Mouse (Mus musculus) heart, embryonic 14.5 days (tissue): Measurements from ENCODE around the gene Nol3. TPM values are rescaled to one million over a fixed set of nuclear protein-coding genes. Genes with fewer than 3 reads are reported as not detected.

Source experiments
- ATAC-seq: fragments of 200-750 bp; cut with Nextera tagmentation; 2 replicates; pipeline ENCODE4 v1.8.0; 2017; ENCODE audit warnings: low read depth, moderate TSS enrichment; ENCODE audit not compliant: insufficient number of reproducible peaks, insufficient read depth, low FRiP score
- H3K27ac ChIP-seq, 2 experiments: fragments of 200-500 bp in 1 of 2; fragments of 300-500 bp in 1 of 2; sonication (generic) in 1 of 2; replicated peaks in 1 of 2; 2 replicates each; pipeline ENCODE4 v1.5.1; 2012 to 2014; ENCODE audit warnings: low read depth in 2 of 2, low read length in 2 of 2, control low read depth in 1 of 2, mild to moderate bottlenecking in 1 of 2, mixed read lengths in 1 of 2; ENCODE audit not compliant: control insufficient read depth in 1 of 2, insufficient read depth in 1 of 2
- H3K27me3 ChIP-seq: fragments of 300-500 bp; sonication (generic); 2 replicates; pipeline ENCODE4 v1.6.1; 2014; ENCODE audit warnings: mild to moderate bottlenecking, low read length, control low read depth; ENCODE audit not compliant: control insufficient read depth, insufficient read depth
- H3K36me3 ChIP-seq: fragments of 300-500 bp; sonication (generic); 2 replicates; pipeline ENCODE4 v1.6.1; 2014; ENCODE audit warnings: mild to moderate bottlenecking, control low read depth, low read length, mixed read lengths; ENCODE audit not compliant: control insufficient read depth, insufficient read depth
- H3K4me1 ChIP-seq, 2 experiments: fragments of 200-500 bp in 1 of 2; fragments of 300-500 bp in 1 of 2; sonication (generic) in 1 of 2; 2 replicates each; pipeline ENCODE4 v1.6.1; 2012 to 2014; ENCODE audit warnings: low read length in 2 of 2, control low read depth in 1 of 2, mixed read lengths in 1 of 2; ENCODE audit not compliant: control insufficient read depth in 2 of 2, insufficient read depth in 2 of 2
- H3K4me2 ChIP-seq: fragments of 300-500 bp; sonication (generic); 2 replicates; pipeline ENCODE4 v1.6.1; 2014; ENCODE audit warnings: mild to moderate bottlenecking, low read length
- H3K4me3 ChIP-seq, 2 experiments: fragments of 200-500 bp in 1 of 2; fragments of 300-500 bp in 1 of 2; sonication (generic) in 1 of 2; 2 replicates each; pipeline ENCODE4 v1.5.1; 2012 to 2014; ENCODE audit warnings: low read length in 2 of 2, mild to moderate bottlenecking in 2 of 2, control low read depth in 1 of 2, low read depth in 1 of 2, moderate library complexity in 1 of 2; ENCODE audit not compliant: control insufficient read depth in 1 of 2, insufficient read depth in 1 of 2
- H3K9ac ChIP-seq: fragments of 300-500 bp; sonication (generic); 2 replicates; pipeline ENCODE4 v1.6.1; 2014; ENCODE audit warnings: mild to moderate bottlenecking, low read length
- H3K9me3 ChIP-seq: fragments of 300-500 bp; sonication (generic); 2 replicates; pipeline ENCODE4 v1.6.1; 2016; ENCODE audit warnings: low read length, control low read depth; ENCODE audit not compliant: control insufficient read depth
- WGBS: fragments of 180-500 bp; shearing (Covaris S2); extraction: QIAGEN DNeasy Blood & Tissue Kit; methylation state at CpG from one replicate; pipeline ENCODE4 v1.1.7; 2014; 5-methylcytosine and 5-hydroxymethylcytosine counted together
- polyA plus RNA-seq: library from polyadenylated mRNA; unstranded; fragments of >200 nt; fragmentation: Nextera tagmentation; extraction: Ambion mirVana; gene quantifications from 2 replicates; pipeline ENCODE4 v1.2.1, GENCODE M21; 2014

Gene Nol3
- polyA plus RNA-seq, 1 experiment from 2014 or later: 3.4 TPM

DNA sequence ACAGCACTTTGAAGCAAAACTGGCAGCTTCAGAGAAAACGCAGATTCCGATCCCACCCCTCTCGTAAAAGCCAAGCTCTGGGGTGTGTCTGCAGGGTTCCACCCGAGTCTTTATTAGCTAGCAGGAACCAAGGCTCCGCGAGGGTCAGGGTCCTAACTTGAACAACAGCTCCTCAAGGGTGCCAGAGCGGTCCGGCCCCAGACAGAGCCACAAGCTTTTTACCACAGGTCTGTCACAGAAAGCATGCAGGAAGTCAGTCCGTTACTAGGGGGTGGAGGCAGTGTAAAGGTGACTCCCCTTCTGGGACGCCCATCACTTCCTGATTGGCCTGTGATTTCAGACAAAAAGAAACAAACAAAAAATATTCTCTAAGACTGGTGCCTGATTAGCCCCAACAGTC, 10.8 kb upstream of the Nol3 start:
- Histone ChIP-seq H3K27me3 (peaks cover 46% of the 10 kb centered on the region), H3K4me2 (peak overlapping the region; percentile 95)
- 12% methylated on average over 10 of the region's 10 CpGs for WGBS

DNA sequence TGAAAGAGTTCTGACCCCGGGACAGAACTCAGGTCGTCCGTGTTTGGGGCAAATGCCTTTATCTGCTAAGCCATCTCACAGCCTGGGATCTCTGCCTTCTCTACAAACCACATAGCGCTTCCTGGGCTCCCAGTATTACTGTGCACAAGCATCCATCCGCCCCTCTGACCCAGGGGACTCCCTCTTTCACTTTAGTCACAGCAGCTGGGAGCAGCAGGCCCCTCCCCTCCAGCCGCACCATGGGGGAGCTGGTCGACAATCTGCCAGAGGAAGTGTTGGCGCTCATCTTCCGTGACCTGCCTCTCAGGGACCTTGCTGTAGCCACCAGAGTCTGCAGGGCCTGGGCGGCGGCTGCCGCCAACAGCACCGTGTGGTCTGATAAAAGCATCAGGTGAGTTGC, 9.2 kb upstream of the Nol3 start:
- no peaks in the 10 kb centered on the region for H3K36me3 ChIP-seq
- 44% methylated on average over 13 of the region's 13 CpGs for WGBS
- no peaks in the 10 kb centered on the region for H3K9me3 ChIP-seq
- H3K9ac ChIP-seq: no peak overlapping the region
- no peak overlapping the region for H3K4me3 ChIP-seq
- H3K27ac ChIP-seq: no peak overlapping the region
- peaks cover 13 to 33% of the 10 kb centered on the region in 2 experiments; a peak in 3 of 4 replicates for H3K4me1 ChIP-seq
- no peak overlapping the region for H3K4me2 ChIP-seq
- no peak for ATAC-seq
- H3K27me3 ChIP-seq: peaks cover 56% of the 10 kb centered on the region

More for the DNA sequence above, 10.8 kb upstream of the Nol3 start:
- ATAC-seq: no peak
- Histone ChIP-seq H3K36me3 (no peaks in the 10 kb centered on the region), H3K4me3 (peak overlapping the region; percentile 59 to 76), H3K9me3 (0 out of 2 replicates have a peak, but pooled peaks cover 3% of the 10 kb centered on the region), H3K4me1 (peaks cover 13 to 30% of the 10 kb centered on the region in 2 experiments; a peak in 3 of 4 replicates), H3K27ac (no peak overlapping the region), H3K9ac (peak overlapping the region; percentile 80)

DNA sequence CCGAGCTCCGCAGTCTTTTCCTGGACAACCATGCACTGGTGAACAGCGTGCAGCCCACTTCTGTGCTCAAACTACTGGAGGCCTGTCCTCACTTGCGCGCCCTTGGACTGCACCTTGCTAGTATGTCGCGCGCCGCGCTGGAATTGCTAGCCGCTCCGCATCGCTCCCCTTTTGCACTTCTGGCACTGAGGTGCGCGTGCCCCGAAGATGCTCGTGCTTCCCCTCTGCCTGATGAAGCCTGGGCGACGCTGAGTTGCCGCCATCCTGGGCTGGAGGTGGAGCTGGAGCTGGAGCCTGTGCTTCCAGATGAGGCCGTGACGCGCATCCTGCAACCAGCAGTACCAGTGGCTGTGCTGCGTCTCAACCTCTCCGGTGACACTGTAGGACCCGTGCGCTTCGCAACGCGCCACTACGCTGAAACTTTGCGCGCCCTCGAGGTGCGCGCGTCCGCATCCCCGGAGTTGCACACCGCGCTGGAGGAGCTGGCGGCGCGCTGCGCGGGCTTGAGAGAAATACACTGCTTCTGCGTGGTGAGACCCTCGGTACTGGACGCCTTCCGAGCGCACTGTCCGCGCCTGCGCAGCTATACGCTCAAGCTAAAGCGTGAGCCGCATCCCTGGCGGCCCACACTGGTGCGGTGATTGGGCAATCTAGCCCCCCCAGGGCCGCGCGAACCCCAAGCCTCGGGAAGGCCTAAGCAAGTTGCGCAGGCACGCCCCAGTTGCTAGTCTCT, 7.4 kb upstream of the Nol3 start:
- peak overlapping the region; percentile 97 for H3K4me2 ChIP-seq
- no peak overlapping the region for H3K27ac ChIP-seq
- peak overlapping the region; percentile 44 to 54 for H3K4me3 ChIP-seq
- WGBS: under 1% methylated on average over 65 of the region's 65 CpGs
- H3K36me3 ChIP-seq: no peaks in the 10 kb centered on the region
- ATAC-seq: peak; percentile 29
- peak overlapping the region; percentile 69 for H3K9ac ChIP-seq
- H3K9me3 ChIP-seq: no peaks in the 10 kb centered on the region
- H3K27me3 ChIP-seq: peaks cover 73% of the 10 kb centered on the region
- peaks cover 13 to 33% of the 10 kb centered on the region in 2 experiments; a peak in 3 of 4 replicates for H3K4me1 ChIP-seq

DNA sequence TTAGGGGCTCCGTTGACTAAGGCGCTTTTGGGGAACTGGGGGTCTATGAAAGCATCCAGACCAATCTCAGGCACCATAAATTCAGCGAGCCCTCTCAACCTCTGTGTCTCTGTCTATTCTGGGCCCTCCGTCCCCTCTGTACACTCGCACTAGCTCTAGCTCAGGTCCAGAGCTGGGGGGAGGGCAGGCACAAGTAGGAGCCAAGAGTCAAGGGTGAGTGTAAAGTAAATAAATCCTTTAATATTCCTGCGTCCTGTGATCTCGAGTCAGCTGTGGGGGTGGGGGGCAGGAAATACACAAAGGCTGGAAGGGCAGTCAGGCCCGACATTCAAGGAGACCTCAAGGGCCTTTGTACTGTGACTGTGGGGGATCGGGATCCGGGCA, 6.9 kb upstream of the Nol3 start:
- Histone ChIP-seq H3K4me3 (peak overlapping the region; percentile 44 to 54), H3K9me3 (no peaks in the 10 kb centered on the region), H3K9ac (peak overlapping the region; percentile 69), H3K27me3 (peaks cover 79% of the 10 kb centered on the region), H3K36me3 (no peaks in the 10 kb centered on the region), H3K27ac (no peak overlapping the region), H3K4me2 (peak overlapping the region; percentile 97), H3K4me1 (peaks cover 13 to 30% of the 10 kb centered on the region in 2 experiments; a peak in 3 of 4 replicates)
- WGBS: 4% methylated on average over 10 of the region's 10 CpGs
- ATAC-seq: no peak

DNA sequence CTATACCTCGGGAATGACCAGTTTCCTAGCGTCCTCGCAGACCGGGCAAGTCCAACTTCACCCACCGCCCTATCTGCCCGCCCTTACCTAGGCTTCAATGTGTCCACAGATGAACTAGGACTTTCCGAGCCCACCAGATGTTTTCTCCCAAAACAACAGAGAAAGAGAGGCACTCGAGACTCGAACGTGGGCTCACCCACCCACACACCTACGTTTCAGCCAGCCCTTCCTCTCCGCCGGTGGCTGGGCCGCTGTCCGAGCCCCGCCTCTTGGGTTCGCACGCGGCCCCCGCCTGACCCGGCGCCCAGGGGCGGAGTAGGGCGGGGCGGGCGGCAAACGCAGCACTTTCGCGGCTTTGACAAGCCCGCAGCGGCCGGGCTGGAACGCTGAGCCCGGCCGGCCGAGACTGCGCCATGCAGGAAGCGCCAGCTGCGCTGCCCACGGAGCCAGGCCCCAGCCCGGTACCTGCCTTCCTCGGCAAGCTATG, 6.4 kb upstream of the Nol3 start, which contains the start of gene Hsf4:
Gene Hsf4 (plus strand): TSS at position 341 of the 487 bp plus-strand sequence.
- H3K4me1 ChIP-seq: peaks cover 13 to 30% of the 10 kb centered on the region in 2 experiments; a peak in 3 of 4 replicates
- peak within 1 kb of the TSS; percentile 97 for H3K4me2 ChIP-seq
- ATAC-seq: no peak
- under 1% methylated on average over 41 of the region's 42 CpGs for WGBS
- no peaks in the 10 kb centered on the region for H3K36me3 ChIP-seq
- no peak within 1 kb of the TSS for H3K27ac ChIP-seq
- peaks cover 83% of the 10 kb centered on the region for H3K27me3 ChIP-seq
- peak within 1 kb of the TSS; percentile 44 to 54 for H3K4me3 ChIP-seq
- no peaks in the 10 kb centered on the region for H3K9me3 ChIP-seq
- peak within 1 kb of the TSS; percentile 69 for H3K9ac ChIP-seq

DNA sequence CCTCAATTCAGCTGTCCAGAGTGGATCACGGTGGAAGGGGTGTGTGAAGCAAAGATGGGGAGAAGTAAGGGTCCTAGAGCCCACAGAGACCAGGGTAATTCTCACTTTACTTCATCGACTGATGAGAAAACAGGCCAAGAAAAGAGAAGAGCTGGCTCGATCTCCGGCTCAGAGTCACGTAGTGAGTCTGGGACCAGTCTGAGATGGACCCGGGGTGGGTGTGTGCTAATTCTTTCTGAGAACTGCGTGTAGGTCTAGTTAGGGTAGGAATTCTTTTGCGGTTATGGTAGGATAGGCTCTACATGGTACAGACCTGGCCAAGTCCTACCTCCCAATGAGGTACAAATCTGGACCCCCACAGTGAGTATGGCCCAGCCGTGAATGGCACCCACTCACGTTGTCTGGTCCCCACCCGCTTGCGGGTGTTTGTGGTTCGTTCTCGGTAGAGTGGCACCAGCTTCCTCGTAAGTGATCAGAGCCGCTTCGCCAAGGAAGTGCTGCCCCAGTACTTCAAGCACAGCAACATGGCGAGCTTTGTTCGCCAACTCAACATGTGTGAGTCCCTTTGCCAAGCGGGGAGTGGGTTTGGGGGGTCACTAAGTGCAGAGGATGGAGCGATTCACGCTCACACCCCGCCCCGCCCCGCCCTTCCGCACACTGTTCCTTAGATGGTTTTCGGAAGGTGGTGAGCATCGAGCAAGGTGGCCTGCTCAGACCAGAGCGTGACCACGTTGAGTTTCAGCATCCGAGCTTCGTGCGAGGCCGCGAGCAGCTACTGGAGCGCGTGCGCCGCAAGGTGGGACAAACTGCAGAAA, 5.6 kb upstream of the Nol3 start:
- peaks cover 12 to 26% of the 10 kb centered on the region in 2 experiments for H3K4me1 ChIP-seq
- WGBS: 5% methylated on average over 39 of the region's 39 CpGs
- H3K9ac ChIP-seq: 0 out of 2 replicates have a peak overlapping the region, but pooled peaks have one; percentile 69

DNA sequence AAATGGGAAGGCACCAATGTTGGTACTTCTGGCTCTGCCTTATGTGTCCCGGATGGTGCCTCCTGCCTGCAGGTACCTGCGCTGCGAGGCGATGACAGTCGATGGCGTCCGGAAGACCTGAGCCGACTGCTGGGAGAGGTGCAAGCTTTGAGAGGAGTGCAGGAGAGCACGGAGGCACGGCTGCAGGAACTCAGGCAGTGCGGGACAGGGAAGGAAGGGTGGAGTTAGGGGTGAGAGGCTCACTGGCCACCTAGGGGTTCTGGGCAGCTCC, 5.1 kb upstream of the Nol3 start:
- H3K4me2 ChIP-seq: no peak overlapping the region; the same call in 1 of the 2 replicates
- WGBS: 5% methylated on average over 11 of the region's 11 CpGs
- H3K4me1 ChIP-seq: peaks cover 13 to 30% of the 10 kb centered on the region in 2 experiments
- no peak for ATAC-seq
- no peaks in the 10 kb centered on the region for H3K9me3 ChIP-seq
- peak overlapping the region in 1 of 2 experiments; percentile 54; a peak in 2 of 4 replicates for H3K4me3 ChIP-seq
- peaks cover 97% of the 10 kb centered on the region for H3K27me3 ChIP-seq
- no peak overlapping the region for H3K27ac ChIP-seq
- no peak overlapping the region for H3K9ac ChIP-seq
- no peaks in the 10 kb centered on the region for H3K36me3 ChIP-seq

More for the DNA sequence above, 5.6 kb upstream of the Nol3 start:
- Histone ChIP-seq H3K9me3 (no peaks in the 10 kb centered on the region), H3K4me2 (peak overlapping the region; percentile 97), H3K4me3 (peak overlapping the region; percentile 44 to 54), H3K36me3 (no peaks in the 10 kb centered on the region), H3K27ac (no peak overlapping the region), H3K27me3 (peaks cover 91% of the 10 kb centered on the region)
- ATAC-seq: no peak
